Mouse (Mus musculus) cerebellum, adult 2 months (tissue): ENCODE measurements at regions not wholly inside any gene's neighbourhood (a gene's known extent, or its start where the extent isn't known, plus 50 kb on each side); places are given as distances from the start of the nearest gene placed in this dataset.

Source experiments
- DNase-seq, 2 experiments: peaks; one replicate each; pipeline ENCODE4 v3.0.0; 2021
- H3K27ac ChIP-seq: fragments of 200-500 bp; 2 replicates; pipeline ENCODE4 v1.5.1; 2012; ENCODE audit warnings: low read length, control low read depth, inconsistent platforms; ENCODE audit not compliant: insufficient read depth
- H3K27me3 ChIP-seq: fragments of 200-500 bp; 2 replicates; pipeline ENCODE4 v1.6.1; 2012; ENCODE audit warnings: inconsistent platforms, mild to moderate bottlenecking, low read length, moderate library complexity; ENCODE audit not compliant: control insufficient read depth, insufficient read depth
- H3K4me1 ChIP-seq: fragments of 200-500 bp; 2 replicates; pipeline ENCODE4 v1.6.1; 2011; ENCODE audit warnings: low read length; ENCODE audit not compliant: control insufficient read depth, insufficient read depth
- H3K4me3 ChIP-seq: fragments of 200-500 bp; replicated peaks from 2 replicates; pipeline ENCODE3; 2011; ENCODE audit warnings: mild to moderate bottlenecking, low read depth, low read length, control low read depth; ENCODE audit not compliant: insufficient read depth
- CTCF ChIP-seq: fragments of 200-500 bp; IDR thresholded peaks from 2 replicates; pipeline ENCODE4 v1.5.1; 2011; ENCODE audit warnings: low read depth, mild to moderate bottlenecking, control low read depth, low read length, moderate library complexity, borderline replicate concordance; ENCODE audit not compliant: insufficient read depth
- POLR2A ChIP-seq: fragments of 200-500 bp; IDR thresholded peaks from 2 replicates; pipeline ENCODE4 v1.6.1; 2011; ENCODE audit warnings: low read length, control low read depth, borderline replicate concordance; ENCODE audit not compliant: insufficient read depth
- WGBS: fragments of 180-500 bp; shearing (Covaris S2); methylation state at CpG from one replicate; pipeline ENCODE4 v1.1.7; 2018; 5-methylcytosine and 5-hydroxymethylcytosine counted together

GRCm38 (mm10) chr7:111230630-111231029 lies 147.8 kb upstream of the Eif4g2 start:
- Histone ChIP-seq H3K27me3 (no peaks in the 10 kb centered on the region), H3K4me1 (no peaks in the 10 kb centered on the region), H3K4me3 (no peak overlapping the region), H3K27ac (no peak overlapping the region)
- no peak for TF ChIP-seq POLR2A
- TF ChIP-seq CTCF: no peak
- DNase-seq: no peak
- WGBS: 76% methylated on average over 2 of the region's 2 CpGs

GRCm38 (mm10) chr7:111227082-111227481 lies 144.3 kb upstream of the Eif4g2 start:
- no peak overlapping the region for H3K4me3 ChIP-seq
- 90% methylated on average over 3 of the region's 3 CpGs for WGBS
- TF ChIP-seq CTCF (no peak), POLR2A (no peak)
- no peaks in the 10 kb centered on the region for H3K4me1 ChIP-seq
- DNase-seq: no peak
- H3K27me3 ChIP-seq: no peaks in the 10 kb centered on the region
- no peak overlapping the region for H3K27ac ChIP-seq

DNA sequence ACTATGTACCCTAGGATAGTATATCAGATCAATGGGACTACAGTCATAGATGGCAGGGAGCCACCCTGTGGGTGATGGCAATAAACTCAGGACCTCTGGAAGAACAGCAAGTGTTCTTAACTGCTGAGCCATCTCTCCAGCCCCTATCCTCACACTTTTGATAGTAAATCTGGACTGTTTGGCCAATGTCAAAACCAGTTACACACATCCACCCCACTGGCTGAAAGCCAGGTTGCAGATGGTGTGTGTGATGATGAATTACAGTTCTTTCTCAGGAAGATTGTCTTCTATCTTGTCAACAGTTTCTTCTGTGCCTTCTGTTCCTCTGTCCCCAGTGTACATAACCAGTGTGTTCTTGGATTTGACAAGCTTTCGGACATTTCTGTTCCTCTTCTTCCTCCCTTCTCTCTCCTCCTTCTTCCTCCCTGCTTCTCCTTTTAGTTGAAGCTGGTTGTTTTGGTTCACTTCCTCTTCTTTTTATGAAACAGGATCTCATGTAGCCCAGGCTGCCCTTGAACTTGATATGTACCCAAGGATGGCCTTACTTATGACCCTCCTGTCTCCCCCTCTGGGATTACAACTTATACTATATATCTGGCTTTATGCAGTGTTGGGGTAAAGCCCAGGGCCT lies 143.3 kb upstream of the Eif4g2 start:
- Histone ChIP-seq H3K27me3 (no peaks in the 10 kb centered on the region), H3K27ac (no peak overlapping the region), H3K4me1 (no peaks in the 10 kb centered on the region), H3K4me3 (no peak overlapping the region)
- 46% methylated on average over 1 of the region's 1 CpGs for whole genome bisulfite sequencing
- no peak for DNase-seq
- no peak for TF ChIP-seq CTCF

- Histone ChIP-seq H3K27me3 (no peaks in the 10 kb centered on the region), H3K4me1 (no peaks in the 10 kb centered on the region), H3K4me3 (no peak overlapping the region), H3K27ac (no peak overlapping the region)
- DNase-seq: no peak
- 78% methylated on average over 5 of the region's 5 CpGs for WGBS
- TF ChIP-seq POLR2A (no peak), CTCF (no peak)
Measured at GRCm38 (mm10) chr7:111215586-111215985, 132.8 kb upstream of the Eif4g2 start.

DNA sequence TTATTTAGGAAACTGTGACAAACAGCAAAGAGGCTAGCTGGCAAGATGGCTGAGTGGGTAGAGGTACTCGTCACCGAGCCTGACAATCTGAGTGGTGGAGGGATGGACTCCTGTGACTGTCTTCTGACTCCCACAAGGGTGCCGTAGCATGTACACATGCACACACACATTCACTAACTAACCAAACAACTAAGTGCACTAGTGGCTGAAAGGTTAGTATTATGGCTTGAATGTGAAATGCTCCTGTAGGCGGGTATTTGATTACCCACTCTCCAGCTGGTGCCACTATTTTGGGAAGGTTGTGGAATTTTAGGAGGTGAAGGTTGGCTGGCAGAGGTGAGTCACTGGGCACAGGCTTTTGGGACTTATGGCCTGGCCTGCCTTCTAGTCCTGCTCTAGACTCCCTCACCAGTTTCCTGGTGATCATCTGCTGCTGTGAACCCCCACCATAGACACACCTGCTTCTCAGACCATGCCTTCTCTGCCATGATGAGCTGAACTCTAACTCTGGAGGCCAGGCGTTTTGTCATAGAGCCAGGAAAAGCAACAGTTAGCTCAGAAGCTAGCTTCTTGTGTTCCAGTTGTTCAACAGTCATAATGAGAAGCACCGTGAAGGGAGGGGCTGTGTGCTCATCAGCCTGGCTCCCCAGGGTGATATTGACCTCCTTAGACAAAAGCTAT lies 131.5 kb upstream of the Eif4g2 start:
- TF ChIP-seq POLR2A: no peak
- no peak for TF ChIP-seq CTCF
- WGBS: 85% methylated on average over 6 of the region's 6 CpGs

GRCm38 (mm10) chr7:111212188-111212587 lies 129.4 kb upstream of the Eif4g2 start:
- WGBS: 56% methylated on average over 5 of the region's 5 CpGs
- TF ChIP-seq CTCF: no peak
- no peak for TF ChIP-seq POLR2A
- no peaks in the 10 kb centered on the region for H3K4me1 ChIP-seq

More for the DNA sequence above, 131.5 kb upstream of the Eif4g2 start:
- H3K27me3 ChIP-seq: no peaks in the 10 kb centered on the region
- no peaks in the 10 kb centered on the region for H3K4me1 ChIP-seq
- H3K4me3 ChIP-seq: no peak overlapping the region
- no peak for DNase-seq
- no peak overlapping the region for H3K27ac ChIP-seq

DNA sequence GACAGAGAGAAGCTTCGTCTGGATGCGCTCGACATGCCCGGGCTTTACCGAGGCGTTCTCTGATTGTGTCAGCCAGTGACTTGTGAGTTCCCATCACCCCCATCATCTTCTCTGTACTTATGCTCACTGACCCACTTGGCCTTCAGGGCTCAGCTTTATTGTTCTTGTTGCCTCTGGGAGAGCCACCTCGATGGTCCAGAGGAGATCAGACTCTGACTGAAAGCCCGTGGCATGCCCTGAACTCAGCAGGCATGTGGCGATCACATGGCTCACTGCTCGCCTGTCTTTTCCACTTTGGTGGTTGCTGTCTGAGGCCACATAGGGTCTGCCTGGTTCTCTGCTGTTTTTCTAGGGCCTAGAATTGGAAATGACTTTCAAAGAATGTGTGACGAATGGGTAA lies 128.8 kb upstream of the Eif4g2 start:
- no peak for DNase-seq

More at GRCm38 (mm10) chr7:111212188-111212587, 129.4 kb upstream of the Eif4g2 start:
- H3K4me3 ChIP-seq: no peak overlapping the region
- H3K27me3 ChIP-seq: no peaks in the 10 kb centered on the region
- H3K27ac ChIP-seq: no peak overlapping the region
- no peak for DNase-seq

GRCm38 (mm10) chr7:111210282-111210681 lies 127.5 kb upstream of the Eif4g2 start:
- Histone ChIP-seq H3K4me1 (no peaks in the 10 kb centered on the region), H3K4me3 (no peak overlapping the region), H3K27me3 (no peaks in the 10 kb centered on the region), H3K27ac (no peak overlapping the region)
- WGBS: 61% methylated on average over 8 of the region's 8 CpGs
- DNase-seq: no peak
- no peak for TF ChIP-seq CTCF

More for the DNA sequence above, 128.8 kb upstream of the Eif4g2 start:
- TF ChIP-seq CTCF: no peak
- no peak for TF ChIP-seq POLR2A
- Histone ChIP-seq H3K4me3 (no peak overlapping the region), H3K4me1 (no peaks in the 10 kb centered on the region), H3K27me3 (no peaks in the 10 kb centered on the region), H3K27ac (no peak overlapping the region)
- 41% methylated on average over 11 of the region's 11 CpGs for WGBS
